Mouse (Mus musculus): ENCODE results near the gene Ski. TPM values are rescaled to one million over a fixed set of nuclear protein-coding genes. Genes with fewer than 3 reads are reported as not detected.
A peak's percentile ranks its signal among the peaks of the same experiment; 100 is the strongest.

Ski gene
- polyA plus RNA-seq, 1 experiment from 2014 or later, result 21.0 TPM

- Histone ChIP-seq H3K4me1 (replicated peaks; ENCODE audit: control insufficient read depth, insufficient read depth, low read length) (peaks cover 9% of the 10 kb centered on the region), H3K4me2 (replicated peaks; ENCODE audit: low read depth, low read length) (no peak overlapping the region), H3K4me3 (ENCODE audit: low read depth, low read length) (no peak overlapping the region), H3K27me3 (ENCODE audit: control insufficient read depth, insufficient read depth, low read length) (no peaks in the 10 kb centered on the region), H3K9me3 (ENCODE audit: control insufficient read depth, low read length) (no peaks in the 10 kb centered on the region), H3K27ac (ENCODE audit: low read depth, low read length) (no peak overlapping the region), H3K9ac (ENCODE audit: low read depth, low read length) (no peak overlapping the region), H3K36me3 (ENCODE audit: control insufficient read depth, insufficient read depth, low read length) (no peaks in the 10 kb centered on the region)
- 76% methylated on average over 2 of the region's 2 CpGs for WGBS
- DNase-seq (ENCODE audit: low spot score) (no peak), ATAC-seq (ENCODE audit: low FRiP score) (no peak)
Observed at GRCm38 (mm10) chr4:155140150-155140549, 82.2 kb downstream of the Ski start.

GRCm38 (mm10) chr4:155139281-155140045 lies 82.9 kb downstream of the Ski start:
- no peak overlapping the region for H3K4me3 ChIP-seq (ENCODE audit: low read depth, low read length)
- WGBS, result 77% methylated on average over 12 of the region's 12 CpGs
- no peak overlapping the region for H3K4me2 ChIP-seq (replicated peaks; ENCODE audit: low read depth, low read length)
- H3K9ac ChIP-seq (ENCODE audit: low read depth, low read length), result no peak overlapping the region
- no peaks in the 10 kb centered on the region for H3K36me3 ChIP-seq (ENCODE audit: control insufficient read depth, insufficient read depth, low read length)
- H3K27me3 ChIP-seq (ENCODE audit: control insufficient read depth, insufficient read depth, low read length), result no peaks in the 10 kb centered on the region
- peaks cover 13% of the 10 kb centered on the region for H3K4me1 ChIP-seq (replicated peaks; ENCODE audit: control insufficient read depth, insufficient read depth, low read length)
- ATAC-seq (ENCODE audit: low FRiP score), result no peak
- H3K9me3 ChIP-seq (ENCODE audit: control insufficient read depth, low read length), result no peaks in the 10 kb centered on the region
- DNase-seq (ENCODE audit: low spot score), result no peak
- no peak overlapping the region for H3K27ac ChIP-seq (ENCODE audit: low read depth, low read length)

- no peak overlapping the region for H3K9ac ChIP-seq (ENCODE audit: low read depth, low read length)
- ATAC-seq (ENCODE audit: low FRiP score) (no peak), DNase-seq (ENCODE audit: low spot score) (no peak)
- H3K4me3 ChIP-seq (ENCODE audit: low read depth, low read length), result no peak overlapping the region
- peaks cover 15% of the 10 kb centered on the region for H3K4me1 ChIP-seq (replicated peaks; ENCODE audit: control insufficient read depth, insufficient read depth, low read length)
- no peak overlapping the region for H3K27ac ChIP-seq (ENCODE audit: low read depth, low read length)
- no peaks in the 10 kb centered on the region for H3K27me3 ChIP-seq (ENCODE audit: control insufficient read depth, insufficient read depth, low read length)
- no peaks in the 10 kb centered on the region for H3K9me3 ChIP-seq (ENCODE audit: control insufficient read depth, low read length)
- WGBS, result 79% methylated on average over 8 of the region's 8 CpGs
- no peaks in the 10 kb centered on the region for H3K36me3 ChIP-seq (ENCODE audit: control insufficient read depth, insufficient read depth, low read length)
- no peak overlapping the region for H3K4me2 ChIP-seq (replicated peaks; ENCODE audit: low read depth, low read length)
Observed at GRCm38 (mm10) chr4:155138451-155138850, 83.9 kb downstream of the Ski start.

DNA sequence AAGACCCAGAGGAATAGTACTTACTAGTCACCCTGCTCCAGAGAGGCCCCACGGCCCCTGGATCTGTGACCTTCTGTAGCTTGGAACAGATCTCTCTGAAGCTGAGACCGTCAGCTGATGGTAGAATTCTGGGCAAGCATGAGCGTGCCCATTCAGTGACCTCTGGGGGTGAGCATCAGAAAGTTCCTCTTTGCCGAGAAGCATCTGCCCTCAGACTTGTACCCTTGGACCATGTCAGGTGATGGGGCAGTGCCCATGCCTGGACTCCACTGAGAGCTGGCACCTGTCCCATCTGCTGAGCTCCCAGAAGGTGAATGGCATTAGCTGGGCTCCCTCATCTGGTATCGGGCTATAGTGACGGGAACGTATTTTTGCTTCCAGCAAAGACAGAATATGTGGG lies 84.5 kb downstream of the Ski start:
- H3K9me3 ChIP-seq (ENCODE audit: control insufficient read depth, low read length), result no peaks in the 10 kb centered on the region
- H3K4me2 ChIP-seq (replicated peaks; ENCODE audit: low read depth, low read length), result no peak overlapping the region
- H3K4me3 ChIP-seq (ENCODE audit: low read depth, low read length), result no peak overlapping the region
- H3K9ac ChIP-seq (ENCODE audit: low read depth, low read length), result no peak overlapping the region
- H3K27ac ChIP-seq (ENCODE audit: low read depth, low read length), result no peak overlapping the region
- H3K36me3 ChIP-seq (ENCODE audit: control insufficient read depth, insufficient read depth, low read length), result no peaks in the 10 kb centered on the region
- no peaks in the 10 kb centered on the region for H3K27me3 ChIP-seq (ENCODE audit: control insufficient read depth, insufficient read depth, low read length)
- no peak for DNase-seq (ENCODE audit: low spot score)
- peaks cover 15% of the 10 kb centered on the region for H3K4me1 ChIP-seq (replicated peaks; ENCODE audit: control insufficient read depth, insufficient read depth, low read length)
- no peak for ATAC-seq (ENCODE audit: low FRiP score)
- 88% methylated on average over 7 of the region's 7 CpGs for WGBS

DNA sequence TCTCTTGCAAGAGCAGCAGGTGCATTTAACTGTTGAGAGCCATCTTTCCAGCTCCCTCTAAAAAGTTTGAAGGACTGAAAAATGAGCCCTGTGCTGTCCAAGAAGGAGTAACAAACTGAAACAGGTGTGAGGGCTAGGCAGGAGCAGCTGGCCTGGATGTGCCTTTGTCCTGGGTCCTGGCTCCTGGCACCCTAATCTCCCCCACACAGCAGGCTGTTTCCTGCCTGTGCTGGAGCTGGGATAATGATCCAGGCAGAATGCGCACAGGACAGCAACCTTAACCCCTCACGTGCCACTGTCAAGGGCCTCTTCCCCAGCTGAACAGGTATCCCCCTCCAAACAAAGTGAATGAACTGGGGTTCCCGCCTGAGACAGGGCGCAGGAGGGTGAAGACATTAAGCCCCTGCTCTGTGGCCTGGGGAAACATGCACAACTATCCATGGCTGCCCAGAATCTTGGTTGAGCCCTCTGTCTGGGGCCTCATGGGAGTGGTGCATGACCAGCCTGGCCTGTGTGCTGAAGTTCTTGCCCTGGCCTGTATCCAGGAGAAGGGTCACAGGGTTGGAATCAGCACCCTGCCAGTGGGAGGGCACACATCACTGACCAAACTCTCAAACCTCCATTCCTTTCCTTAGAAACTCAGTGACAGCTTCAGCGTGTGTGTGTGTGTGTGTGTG lies 86.3 kb downstream of the Ski start:
- Histone ChIP-seq H3K9me3 (ENCODE audit: control insufficient read depth, low read length) (no peaks in the 10 kb centered on the region), H3K27me3 (ENCODE audit: control insufficient read depth, insufficient read depth, low read length) (no peaks in the 10 kb centered on the region), H3K36me3 (ENCODE audit: control insufficient read depth, insufficient read depth, low read length) (no peaks in the 10 kb centered on the region), H3K9ac (ENCODE audit: low read depth, low read length) (no peak overlapping the region), H3K4me2 (replicated peaks; ENCODE audit: low read depth, low read length) (no peak overlapping the region), H3K4me1 (replicated peaks; ENCODE audit: control insufficient read depth, insufficient read depth, low read length) (peaks cover 15% of the 10 kb centered on the region), H3K27ac (ENCODE audit: low read depth, low read length) (0 out of 2 replicates have a peak overlapping the region, but pooled peaks have one; percentile 10), H3K4me3 (ENCODE audit: low read depth, low read length) (no peak overlapping the region)
- ATAC-seq (ENCODE audit: low FRiP score) (peak; percentile 26; the same call in 1 of the 2 replicates), DNase-seq (ENCODE audit: low spot score) (no peak)
- 59% methylated on average over 5 of the region's 5 CpGs for WGBS

DNA sequence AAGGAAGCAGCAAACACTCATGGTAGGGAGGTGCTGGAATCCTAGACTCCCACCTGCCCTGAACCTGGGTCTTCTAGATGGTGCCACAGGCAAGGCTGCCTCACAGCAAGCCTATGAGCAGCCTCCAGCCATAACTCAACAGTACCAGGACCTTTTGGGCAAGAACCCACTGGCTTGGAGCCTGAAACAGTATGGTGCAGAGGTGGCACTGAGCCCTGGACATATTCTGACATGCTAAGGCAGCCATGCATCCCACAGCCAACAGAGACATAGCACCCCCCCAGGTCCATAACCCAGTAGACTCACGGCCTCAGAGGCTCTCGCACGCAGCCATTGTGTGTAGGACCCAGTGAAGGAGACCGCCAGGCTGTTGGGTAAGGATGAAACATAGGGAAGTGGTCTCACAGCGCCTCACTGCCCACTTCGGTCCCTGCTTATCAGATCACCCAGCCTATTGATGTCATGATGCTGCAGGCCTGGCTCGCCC lies 87.7 kb downstream of the Ski start:
- 87% methylated on average over 7 of the region's 7 CpGs for WGBS
- no peak overlapping the region for H3K9ac ChIP-seq (ENCODE audit: low read depth, low read length)

DNA sequence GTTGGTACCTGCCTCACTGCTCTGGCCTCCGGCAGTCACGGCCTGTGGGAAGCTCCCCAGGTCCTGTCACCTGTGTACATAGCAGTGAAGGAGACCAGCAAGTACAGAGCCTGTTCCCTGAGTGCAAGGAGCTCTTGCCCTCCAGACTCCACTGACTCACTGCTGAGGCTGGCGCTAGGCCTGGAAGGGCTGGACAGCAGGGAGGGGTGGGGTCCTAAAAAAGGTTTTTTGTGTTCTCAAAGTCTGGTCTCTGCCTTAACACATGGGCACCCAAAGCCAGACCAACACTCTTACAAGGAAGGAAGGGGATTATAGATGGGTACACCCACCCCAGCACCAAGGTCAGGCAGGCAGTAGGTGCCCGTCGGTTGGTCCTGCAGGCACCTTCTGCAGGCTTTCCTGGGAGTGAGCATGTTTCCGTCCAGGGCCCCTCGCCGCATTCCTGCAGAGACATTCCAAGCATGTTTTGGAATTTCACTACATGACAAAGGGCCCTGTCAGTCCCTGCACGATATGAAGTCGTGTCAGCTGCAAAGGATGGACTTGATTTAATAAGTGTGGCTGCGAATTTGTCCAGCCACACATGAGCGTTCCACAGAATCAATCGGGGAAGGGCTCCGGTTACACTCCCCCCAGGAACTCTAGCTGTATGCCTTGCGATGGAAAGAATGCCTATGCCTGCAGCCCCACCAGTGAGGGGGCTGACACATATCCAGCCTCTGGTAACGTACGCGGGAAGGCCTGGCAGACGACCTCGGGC lies 88.6 kb downstream of the Ski start:
- H3K36me3 ChIP-seq (ENCODE audit: control insufficient read depth, insufficient read depth, low read length), result no peaks in the 10 kb centered on the region
- WGBS, result 41% methylated on average over 20 of the region's 20 CpGs
- peak overlapping the region; percentile 63 for H3K27ac ChIP-seq (ENCODE audit: low read depth, low read length)
- H3K9me3 ChIP-seq (ENCODE audit: control insufficient read depth, low read length), result no peaks in the 10 kb centered on the region
- peak; percentile 36 for DNase-seq (ENCODE audit: low spot score)
- H3K4me3 ChIP-seq (ENCODE audit: low read depth, low read length), result no peak overlapping the region
- H3K4me2 ChIP-seq (replicated peaks; ENCODE audit: low read depth, low read length), result no peak overlapping the region
- H3K4me1 ChIP-seq (replicated peaks; ENCODE audit: control insufficient read depth, insufficient read depth, low read length), result peaks cover 15% of the 10 kb centered on the region
- no peak for ATAC-seq (ENCODE audit: low FRiP score)
- no peaks in the 10 kb centered on the region for H3K27me3 ChIP-seq (ENCODE audit: control insufficient read depth, insufficient read depth, low read length)
- H3K9ac ChIP-seq (ENCODE audit: low read depth, low read length), result no peak overlapping the region

More for the DNA sequence above, 87.7 kb downstream of the Ski start:
- Histone ChIP-seq H3K27ac (ENCODE audit: low read depth, low read length) (no peak overlapping the region), H3K9me3 (ENCODE audit: control insufficient read depth, low read length) (no peaks in the 10 kb centered on the region), H3K4me3 (ENCODE audit: low read depth, low read length) (no peak overlapping the region), H3K27me3 (ENCODE audit: control insufficient read depth, insufficient read depth, low read length) (no peaks in the 10 kb centered on the region), H3K4me1 (replicated peaks; ENCODE audit: control insufficient read depth, insufficient read depth, low read length) (peaks cover 15% of the 10 kb centered on the region), H3K4me2 (replicated peaks; ENCODE audit: low read depth, low read length) (no peak overlapping the region), H3K36me3 (ENCODE audit: control insufficient read depth, insufficient read depth, low read length) (no peaks in the 10 kb centered on the region)
- ATAC-seq (ENCODE audit: low FRiP score) (no peak), DNase-seq (ENCODE audit: low spot score) (no peak)

DNA sequence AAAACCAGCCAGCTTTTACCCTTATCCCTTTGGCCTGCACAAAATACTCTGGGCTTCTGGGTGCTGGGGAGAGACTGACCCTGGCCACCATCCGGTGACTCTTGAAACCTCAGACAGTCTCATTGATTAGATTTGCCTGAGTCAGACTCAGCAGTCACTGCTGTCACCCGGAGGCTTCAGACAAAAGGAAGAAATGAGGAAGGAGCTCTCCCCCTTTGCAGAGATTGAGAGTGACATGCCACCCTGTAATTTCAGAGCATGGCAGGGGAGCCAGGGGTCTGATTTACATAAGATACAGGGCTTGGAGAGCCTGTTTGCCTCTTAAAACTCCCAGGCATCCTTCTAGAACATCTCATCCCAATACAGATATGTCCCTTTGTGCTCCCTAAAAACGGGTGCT lies 89.2 kb downstream of the Ski start:
- no peaks in the 10 kb centered on the region for H3K36me3 ChIP-seq (ENCODE audit: control insufficient read depth, insufficient read depth, low read length)
- peaks cover 15% of the 10 kb centered on the region for H3K4me1 ChIP-seq (replicated peaks; ENCODE audit: control insufficient read depth, insufficient read depth, low read length)
- DNase-seq (ENCODE audit: low spot score), result no peak
- no peak overlapping the region for H3K4me2 ChIP-seq (replicated peaks; ENCODE audit: low read depth, low read length)
- H3K27me3 ChIP-seq (ENCODE audit: control insufficient read depth, insufficient read depth, low read length), result no peaks in the 10 kb centered on the region
- 34% methylated on average over 3 of the region's 3 CpGs for WGBS
- H3K9ac ChIP-seq (ENCODE audit: low read depth, low read length), result no peak overlapping the region
- no peak overlapping the region for H3K4me3 ChIP-seq (ENCODE audit: low read depth, low read length)
- ATAC-seq (ENCODE audit: low FRiP score), result no peak
- H3K9me3 ChIP-seq (ENCODE audit: control insufficient read depth, low read length), result no peaks in the 10 kb centered on the region
- no peak overlapping the region for H3K27ac ChIP-seq (ENCODE audit: low read depth, low read length)

Measured in hindbrain, embryonic 11.5 days (tissue).